Mouse (Mus musculus): ENCODE measurements around the gene Igfbp5. TPM values are rescaled to one million over a fixed set of nuclear protein-coding genes. Genes with fewer than 3 reads are reported as not detected.

Gene Igfbp5
- total and polyA plus RNA-seq, 2 experiments from 2014 or later, result 47.4 to 127 TPM

DNA sequence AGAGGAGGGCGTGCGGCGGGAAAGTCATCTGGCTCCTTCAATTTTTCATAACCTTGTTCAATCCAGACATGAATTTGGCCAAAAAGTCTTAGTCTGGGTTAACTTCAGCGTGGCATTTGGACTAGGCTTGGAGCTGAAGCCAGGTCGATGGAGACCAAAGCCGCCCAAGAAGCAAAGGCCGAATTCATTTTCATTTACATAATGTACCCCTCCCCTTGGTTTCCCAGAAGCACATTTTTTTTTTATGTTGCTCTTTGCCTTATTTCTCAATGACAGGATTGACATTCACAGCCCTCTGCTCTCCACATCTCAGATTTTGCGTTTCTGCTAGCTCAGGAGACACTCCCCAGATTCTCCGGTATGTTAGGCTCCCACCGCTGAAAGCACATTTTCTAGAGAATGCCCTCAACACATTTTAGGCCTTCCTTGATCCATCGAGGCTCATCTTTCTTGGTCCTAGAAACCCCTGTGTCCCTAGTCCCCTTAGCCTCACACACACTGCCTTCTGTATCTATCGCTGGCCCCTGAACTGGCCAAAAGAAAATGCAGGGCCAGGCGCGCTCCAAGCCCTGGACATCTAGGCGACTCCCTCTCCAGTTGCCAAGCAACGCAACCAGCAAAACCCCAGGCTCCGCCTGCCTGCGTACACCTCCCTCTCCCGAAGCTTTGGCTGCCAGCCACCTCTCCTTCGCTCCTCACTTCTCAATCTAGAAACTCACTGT lies 3.9 kb downstream of the Igfbp5 start:
- no peak for TF ChIP-seq CTCF (IDR thresholded peaks at IDR 0.05)
- peak overlapping the region; percentile 74 for H3K9ac ChIP-seq (replicated peaks; ENCODE audit: low read length, poor library complexity, severe bottlenecking)
- DNase-seq (ENCODE audit: low spot score) (peak; percentile 95), ATAC-seq (ENCODE audit: low FRiP score) (peak; percentile 59)
- no peaks in the 10 kb centered on the region for H3K36me3 ChIP-seq (ENCODE audit: insufficient read depth, low read length)
- H3K9me3 ChIP-seq (ENCODE audit: low read length), result no peaks in the 10 kb centered on the region
- H3K27ac ChIP-seq (ENCODE audit: low read depth, low read length), result peak overlapping the region; percentile 92
- 1% methylated on average over 20 of the region's 20 CpGs for WGBS
- peak overlapping the region; percentile 57 for H3K4me3 ChIP-seq (ENCODE audit: low read depth, low read length)
- no peaks in the 10 kb centered on the region for H3K27me3 ChIP-seq (ENCODE audit: insufficient read depth, low read length)
- peak overlapping the region; percentile 91 for H3K4me2 ChIP-seq (ENCODE audit: low read depth, low read length, poor library complexity, severe bottlenecking)
- 0 out of 2 replicates have a peak, but pooled peaks cover 5% of the 10 kb centered on the region for H3K4me1 ChIP-seq (ENCODE audit: insufficient read depth, low read length)

DNA sequence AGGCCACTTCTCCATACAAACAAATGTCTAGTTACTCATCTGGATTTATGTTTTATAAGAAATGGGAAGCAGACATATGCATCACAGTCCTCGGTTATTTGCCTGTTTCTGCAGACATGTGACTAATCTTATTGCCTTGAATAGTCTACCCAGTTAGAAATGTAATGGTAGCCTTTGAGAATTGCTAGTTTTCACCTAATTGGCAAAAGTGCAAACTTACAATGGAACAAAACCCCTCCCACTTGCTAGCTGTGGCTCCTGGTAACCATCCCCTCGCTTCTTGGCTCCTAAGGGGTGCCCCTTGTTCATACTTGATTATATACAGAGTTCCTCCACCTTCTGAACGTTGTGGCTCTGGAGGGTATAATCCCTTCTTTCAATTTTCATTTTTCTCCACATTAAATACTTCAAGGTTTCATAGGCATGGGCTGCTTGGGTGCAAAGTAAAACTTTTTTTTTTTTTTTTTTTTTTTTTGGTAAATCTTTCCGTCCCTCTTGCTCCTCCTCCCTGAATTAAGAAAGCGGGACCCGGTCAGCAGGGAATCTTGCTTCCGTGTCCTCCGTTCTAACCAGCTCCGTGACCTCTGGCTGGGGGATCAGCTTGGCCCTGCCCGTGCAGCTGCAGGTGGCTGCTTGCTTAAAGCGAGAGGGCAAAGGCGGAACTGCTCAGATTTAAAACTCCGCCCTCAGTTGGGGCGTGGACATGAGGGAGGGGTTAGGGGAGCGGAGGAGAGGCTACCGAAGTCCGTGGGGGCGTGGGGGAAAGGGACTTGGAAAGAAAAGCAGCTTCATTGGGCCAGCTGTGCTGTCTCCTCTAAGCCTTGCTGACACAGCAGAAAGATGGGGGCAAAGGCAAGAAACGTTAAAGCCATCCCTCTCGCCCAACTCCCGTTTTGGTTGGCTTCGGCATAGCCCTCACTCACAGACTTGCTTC lies 4.7 kb downstream of the Igfbp5 start:
- DNase-seq (ENCODE audit: low spot score) (peak; percentile 76), ATAC-seq (ENCODE audit: low FRiP score) (no peak)
- Histone ChIP-seq H3K36me3 (ENCODE audit: insufficient read depth, low read length) (no peaks in the 10 kb centered on the region), H3K4me1 (ENCODE audit: insufficient read depth, low read length) (0 out of 2 replicates have a peak, but pooled peaks cover 4% of the 10 kb centered on the region), H3K4me3 (ENCODE audit: low read depth, low read length) (peak overlapping the region; percentile 57), H3K9ac (replicated peaks; ENCODE audit: low read length, poor library complexity, severe bottlenecking) (peak overlapping the region; percentile 74), H3K9me3 (ENCODE audit: low read length) (no peaks in the 10 kb centered on the region), H3K4me2 (ENCODE audit: low read depth, low read length, poor library complexity, severe bottlenecking) (peak overlapping the region; percentile 91), H3K27ac (ENCODE audit: low read depth, low read length) (peak overlapping the region; percentile 92), H3K27me3 (ENCODE audit: insufficient read depth, low read length) (no peaks in the 10 kb centered on the region)
- no peak for TF ChIP-seq CTCF (IDR thresholded peaks at IDR 0.05)
- 5% methylated on average over 22 of the region's 22 CpGs for WGBS

DNA sequence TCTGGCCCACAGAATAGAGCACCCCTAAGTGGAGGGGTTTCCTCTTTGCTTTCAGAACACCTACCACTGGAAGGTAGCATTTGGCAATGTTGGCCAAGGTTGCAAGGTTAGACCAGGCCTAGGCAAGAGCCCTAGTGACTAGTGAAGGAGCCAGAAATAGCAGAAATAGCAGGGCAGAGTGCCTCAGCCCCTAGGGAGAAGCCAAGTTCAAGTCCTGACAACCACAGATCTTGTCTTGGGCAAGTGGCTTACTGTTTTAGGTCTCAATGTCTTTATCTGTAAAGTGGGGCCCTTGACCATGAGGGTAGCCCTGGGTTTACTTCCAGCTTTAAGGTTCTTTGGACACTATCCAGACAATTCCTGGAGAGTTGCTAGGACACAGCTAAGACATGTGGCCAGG lies 5.4 kb downstream of the Igfbp5 start:
- DNase-seq (ENCODE audit: low spot score) (no peak), ATAC-seq (ENCODE audit: low FRiP score) (no peak)
- Histone ChIP-seq H3K27me3 (ENCODE audit: insufficient read depth, low read length) (no peaks in the 10 kb centered on the region), H3K9me3 (ENCODE audit: low read length) (no peaks in the 10 kb centered on the region), H3K4me2 (ENCODE audit: low read depth, low read length, poor library complexity, severe bottlenecking) (no peak overlapping the region), H3K4me1 (ENCODE audit: insufficient read depth, low read length) (0 out of 2 replicates have a peak, but pooled peaks cover 2% of the 10 kb centered on the region), H3K4me3 (ENCODE audit: low read depth, low read length) (no peak overlapping the region), H3K27ac (ENCODE audit: low read depth, low read length) (no peak overlapping the region), H3K36me3 (ENCODE audit: insufficient read depth, low read length) (no peaks in the 10 kb centered on the region), H3K9ac (replicated peaks; ENCODE audit: low read length, poor library complexity, severe bottlenecking) (no peak overlapping the region)
- TF ChIP-seq CTCF (IDR thresholded peaks at IDR 0.05), result no peak

DNA sequence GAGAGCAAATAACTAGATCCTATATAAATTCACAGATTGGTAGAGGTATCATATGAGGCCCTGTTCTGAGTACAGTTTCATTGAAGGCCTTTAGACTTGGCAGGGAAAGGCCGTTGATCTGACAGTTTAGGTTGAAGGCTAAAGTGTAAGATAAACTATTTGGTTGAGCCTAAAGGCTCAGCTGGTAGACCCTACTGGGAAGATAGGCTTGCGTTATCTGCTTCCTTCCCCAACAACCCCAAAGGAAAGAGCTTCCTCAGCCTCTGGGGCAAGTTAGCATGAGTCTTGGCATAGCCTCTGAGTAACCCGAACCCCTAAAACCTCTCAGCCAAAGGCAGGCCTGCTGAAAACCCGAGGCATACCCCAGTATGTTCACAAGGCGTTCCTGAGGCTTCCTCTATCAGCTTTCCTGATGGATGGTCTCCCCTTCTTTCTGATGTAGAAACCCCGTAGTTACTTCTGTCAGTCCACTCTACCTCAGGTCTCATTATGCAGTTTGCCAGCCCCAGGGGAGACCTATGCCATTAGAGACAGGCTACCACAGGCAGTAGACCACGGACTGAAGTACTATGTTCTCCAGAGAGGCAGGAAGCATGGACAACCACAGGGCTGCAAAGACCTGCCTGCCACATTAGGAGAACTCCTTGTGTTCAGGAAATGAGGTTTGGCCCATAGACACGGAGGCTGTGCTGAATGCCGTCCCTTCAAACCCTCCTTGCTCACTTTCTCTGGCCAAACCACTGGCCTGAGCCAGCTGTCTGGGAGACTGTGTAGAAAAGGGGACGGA lies 6.1 kb downstream of the Igfbp5 start:
- H3K36me3 ChIP-seq (ENCODE audit: insufficient read depth, low read length), result no peaks in the 10 kb centered on the region
- no peaks in the 10 kb centered on the region for H3K9me3 ChIP-seq (ENCODE audit: low read length)
- H3K9ac ChIP-seq (replicated peaks; ENCODE audit: low read length, poor library complexity, severe bottlenecking), result no peak overlapping the region
- H3K27ac ChIP-seq (ENCODE audit: low read depth, low read length), result no peak overlapping the region
- no peaks in the 10 kb centered on the region for H3K27me3 ChIP-seq (ENCODE audit: insufficient read depth, low read length)
- no peak for TF ChIP-seq CTCF (IDR thresholded peaks at IDR 0.05)
- no peak overlapping the region for H3K4me2 ChIP-seq (ENCODE audit: low read depth, low read length, poor library complexity, severe bottlenecking)
- DNase-seq (ENCODE audit: low spot score) (no peak), ATAC-seq (ENCODE audit: low FRiP score) (no peak)
- H3K4me3 ChIP-seq (ENCODE audit: low read depth, low read length), result no peak overlapping the region
- 0 out of 2 replicates have a peak, but pooled peaks cover 2% of the 10 kb centered on the region for H3K4me1 ChIP-seq (ENCODE audit: insufficient read depth, low read length)
- 80% methylated on average over 10 of the region's 10 CpGs for WGBS

DNA sequence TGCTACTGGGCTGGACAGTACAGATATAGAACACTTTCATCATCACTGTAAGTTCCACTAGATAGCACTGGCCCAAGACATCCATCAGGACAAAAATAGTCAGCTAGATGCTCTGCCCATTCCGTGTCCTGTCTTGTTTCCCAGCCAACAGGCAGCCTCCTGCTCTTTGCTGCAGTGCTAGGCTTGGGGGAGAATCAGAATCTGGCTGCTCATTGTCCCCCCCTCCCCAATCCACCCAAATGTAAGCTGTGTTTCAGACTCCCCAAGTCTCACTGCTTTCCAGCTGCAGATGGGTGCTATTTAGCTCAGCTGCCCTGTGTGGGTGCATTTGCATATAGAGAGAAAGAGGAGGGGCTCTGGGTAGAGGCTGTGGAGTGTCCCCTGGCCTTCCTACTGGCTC lies 7.3 kb downstream of the Igfbp5 start:
- Histone ChIP-seq H3K27ac (ENCODE audit: low read depth, low read length) (no peak overlapping the region), H3K4me2 (ENCODE audit: low read depth, low read length, poor library complexity, severe bottlenecking) (no peak overlapping the region), H3K9ac (replicated peaks; ENCODE audit: low read length, poor library complexity, severe bottlenecking) (no peak overlapping the region), H3K4me1 (ENCODE audit: insufficient read depth, low read length) (0 out of 2 replicates have a peak, but pooled peaks cover 2% of the 10 kb centered on the region), H3K4me3 (ENCODE audit: low read depth, low read length) (no peak overlapping the region), H3K27me3 (ENCODE audit: insufficient read depth, low read length) (no peaks in the 10 kb centered on the region), H3K9me3 (ENCODE audit: low read length) (no peaks in the 10 kb centered on the region), H3K36me3 (ENCODE audit: insufficient read depth, low read length) (no peaks in the 10 kb centered on the region)
- no peak for TF ChIP-seq CTCF (IDR thresholded peaks at IDR 0.05)
- DNase-seq (ENCODE audit: low spot score) (no peak), ATAC-seq (ENCODE audit: low FRiP score) (no peak)
- WGBS, result 43% methylated on average over 1 of the region's 1 CpGs
